Mouse (Mus musculus) intestine, postnatal 0 days (tissue): ENCODE measurements around the gene Fcna. TPM values are rescaled to one million over a fixed set of nuclear protein-coding genes. Genes with fewer than 3 reads are reported as not detected.

Source experiments
- ATAC-seq: fragments of 200-750 bp; cut with Nextera tagmentation; 2 replicates; pipeline ENCODE4 v1.8.0; 2017; ENCODE audit warnings: mild to moderate bottlenecking, moderate TSS enrichment, moderate library complexity
- H3K27ac ChIP-seq: fragments of 300-500 bp; sonication (generic); 2 replicates; pipeline ENCODE4 v1.5.1; 2014; ENCODE audit warnings: mild to moderate bottlenecking, low read depth, low read length, moderate library complexity
- H3K27me3 ChIP-seq: fragments of 300-500 bp; sonication (generic); replicated peaks from 2 replicates; pipeline ENCODE4 v1.6.1; 2014; ENCODE audit warnings: low read length, mixed read lengths; ENCODE audit not compliant: control insufficient read depth, insufficient read depth
- H3K36me3 ChIP-seq: fragments of 300-500 bp; sonication (generic); 2 replicates; pipeline ENCODE4 v1.6.1; 2014; ENCODE audit warnings: mild to moderate bottlenecking, moderate library complexity; ENCODE audit not compliant: control insufficient read depth, insufficient read depth
- H3K4me1 ChIP-seq: fragments of 300-500 bp; sonication (generic); replicated peaks from 2 replicates; pipeline ENCODE4 v1.6.1; 2014; ENCODE audit warnings: antibody characterized with exemption, low read length, mixed read lengths; ENCODE audit not compliant: control insufficient read depth, insufficient read depth
- H3K4me2 ChIP-seq: fragments of 300-500 bp; sonication (generic); replicated peaks from 2 replicates; pipeline ENCODE4 v1.6.1; 2014; ENCODE audit warnings: low read depth, mild to moderate bottlenecking, moderate library complexity
- H3K4me3 ChIP-seq: fragments of 300-500 bp; sonication (generic); 2 replicates; pipeline ENCODE4 v1.5.1; 2014; ENCODE audit warnings: low read depth, low read length
- H3K9ac ChIP-seq: fragments of 300-500 bp; sonication (generic); 2 replicates; pipeline ENCODE4 v1.6.1; 2014; ENCODE audit warnings: mild to moderate bottlenecking, low read depth, low read length
- H3K9me3 ChIP-seq: fragments of 300-500 bp; sonication (generic); 2 replicates; pipeline ENCODE4 v1.6.1; 2016; ENCODE audit warnings: mixed run types; ENCODE audit not compliant: control insufficient read depth
- CTCF ChIP-seq: sonication (generic); IDR thresholded peaks from 2 replicates; pipeline ENCODE4 v1.5.1; 2016; ENCODE audit warnings: low read depth, mild to moderate bottlenecking, control low read depth, antibody characterized with exemption, moderate library complexity
- WGBS: fragments of 180-500 bp; shearing (Covaris S2); extraction: QIAGEN DNeasy Blood & Tissue Kit; methylation state at CpG from one replicate; pipeline ENCODE4 v1.1.7; 2014; 5-methylcytosine and 5-hydroxymethylcytosine counted together
- polyA plus RNA-seq: library from polyadenylated mRNA; unstranded; fragments of >200 nt; fragmentation: Nextera tagmentation; extraction: Ambion mirVana; gene quantifications from 2 replicates; pipeline ENCODE4 v1.2.1, GENCODE M21; 2015

The Fcna gene
- polyA plus RNA-seq = 4.1 and 4.7 TPM in 2 replicates

GRCm38 (mm10) chr2:25627811-25628210, at the start of gene Fcna:
TSS of gene Fcna (minus strand) at chr2:25628030.
- Histone ChIP-seq H3K9ac (no peak within 1 kb of the TSS), H3K4me1 (no peaks in the 10 kb centered on the region), H3K4me2 (no peak within 1 kb of the TSS), H3K27ac (no peak within 1 kb of the TSS), H3K36me3 (no peaks in the 10 kb centered on the region), H3K9me3 (no peaks in the 10 kb centered on the region), H3K4me3 (no peak within 1 kb of the TSS), H3K27me3 (no peaks in the 10 kb centered on the region)
- TF ChIP-seq CTCF = no peak
- no peak for ATAC-seq
- WGBS = 67% methylated on average over 6 of the region's 6 CpGs

GRCm38 (mm10) chr2:25676486-25676885, 48.7 kb upstream of the Fcna start, which contains the start of gene Lcn6:
TSS of gene Lcn6 (plus strand) at chr2:25676786.
- H3K36me3 ChIP-seq = no peaks in the 10 kb centered on the region
- TF ChIP-seq CTCF = no peak
- no peaks in the 10 kb centered on the region for H3K27me3 ChIP-seq
- no peak within 1 kb of the TSS for H3K4me2 ChIP-seq
- no peaks in the 10 kb centered on the region for H3K9me3 ChIP-seq
- no peak within 1 kb of the TSS for H3K27ac ChIP-seq
- ATAC-seq = no peak
- no peak within 1 kb of the TSS for H3K9ac ChIP-seq
- 91% methylated on average over 3 of the region's 3 CpGs for WGBS
- no peaks in the 10 kb centered on the region for H3K4me1 ChIP-seq
- H3K4me3 ChIP-seq = no peak within 1 kb of the TSS

GRCm38 (mm10) chr2:25666516-25666915, 38.7 kb upstream of the Fcna start:
- WGBS = 79% methylated on average over 1 of the region's 1 CpGs

GRCm38 (mm10) chr2:25664125-25664524, 36.3 kb upstream of the Fcna start:
- no peak for TF ChIP-seq CTCF
- Histone ChIP-seq H3K4me2 (no peak overlapping the region), H3K27ac (no peak overlapping the region), H3K9me3 (no peaks in the 10 kb centered on the region), H3K9ac (no peak overlapping the region), H3K36me3 (no peaks in the 10 kb centered on the region), H3K4me1 (no peaks in the 10 kb centered on the region), H3K27me3 (no peaks in the 10 kb centered on the region), H3K4me3 (no peak overlapping the region)
- no peak for ATAC-seq
- WGBS = 78% methylated on average over 5 of the region's 5 CpGs

More at GRCm38 (mm10) chr2:25666516-25666915, 38.7 kb upstream of the Fcna start:
- H3K9me3 ChIP-seq = no peaks in the 10 kb centered on the region
- no peak for ATAC-seq
- H3K27me3 ChIP-seq = no peaks in the 10 kb centered on the region
- no peak overlapping the region for H3K9ac ChIP-seq
- TF ChIP-seq CTCF = no peak
- no peaks in the 10 kb centered on the region for H3K36me3 ChIP-seq
- H3K27ac ChIP-seq = no peak overlapping the region
- H3K4me1 ChIP-seq = no peaks in the 10 kb centered on the region
- no peak overlapping the region for H3K4me2 ChIP-seq
- no peak overlapping the region for H3K4me3 ChIP-seq

- H3K9me3 ChIP-seq = no peaks in the 10 kb centered on the region
- WGBS = 63% methylated on average over 1 of the region's 1 CpGs
- H3K27ac ChIP-seq = no peak overlapping the region
- no peaks in the 10 kb centered on the region for H3K36me3 ChIP-seq
- ATAC-seq = no peak
- peak; percentile 79 for TF ChIP-seq CTCF
- H3K4me3 ChIP-seq = no peak overlapping the region
- no peaks in the 10 kb centered on the region for H3K4me1 ChIP-seq
- no peak overlapping the region for H3K4me2 ChIP-seq
- no peaks in the 10 kb centered on the region for H3K27me3 ChIP-seq
- H3K9ac ChIP-seq = no peak overlapping the region
Measured at GRCm38 (mm10) chr2:25663511-25663910, 35.7 kb upstream of the Fcna start.

- H3K36me3 ChIP-seq = no peaks in the 10 kb centered on the region
- no peak overlapping the region for H3K4me2 ChIP-seq
- 85% methylated on average over 6 of the region's 6 CpGs for WGBS
- no peak overlapping the region for H3K4me3 ChIP-seq
- H3K27ac ChIP-seq = no peak overlapping the region
- no peak overlapping the region for H3K9ac ChIP-seq
- H3K4me1 ChIP-seq = no peaks in the 10 kb centered on the region
- TF ChIP-seq CTCF = no peak
- no peak for ATAC-seq
- H3K9me3 ChIP-seq = no peaks in the 10 kb centered on the region
- H3K27me3 ChIP-seq = no peaks in the 10 kb centered on the region
Measured at GRCm38 (mm10) chr2:25661245-25661970, 33.6 kb upstream of the Fcna start.
